Mouse (Mus musculus) G1E (cell line): Measurements from ENCODE around the gene Nudt7. TPM values are rescaled to one million over a fixed set of nuclear protein-coding genes. Genes with fewer than 3 reads are reported as not detected.

Experiments
- ATAC-seq: 2 replicates; pipeline ENCODE4 v1.8.0; 2016; ENCODE audit warnings: mild to moderate bottlenecking; ENCODE audit not compliant: insufficient number of reproducible peaks, poor library complexity, low FRiP score, severe bottlenecking; ENCODE audit errors: extremely low read depth
- DNase-seq: peaks from one replicate; pipeline ENCODE4 v3.0.0; 2012; ENCODE audit warnings: low spot score
- H3K27me3 ChIP-seq: 2 replicates; pipeline ENCODE4 v1.6.1; 2012; ENCODE audit warnings: mild to moderate bottlenecking, low read length, inconsistent platforms; ENCODE audit not compliant: insufficient read depth
- H3K36me3 ChIP-seq: replicated peaks from 2 replicates; pipeline ENCODE3; 2012; ENCODE audit warnings: mild to moderate bottlenecking, inconsistent platforms
- H3K4me1 ChIP-seq: 2 replicates; pipeline ENCODE4 v1.6.1; 2012; ENCODE audit warnings: low read depth, low read length, inconsistent platforms, mixed read lengths; ENCODE audit not compliant: insufficient read depth
- H3K4me3 ChIP-seq: 2 replicates; pipeline ENCODE4 v1.5.1; 2012; ENCODE audit warnings: low read depth, mild to moderate bottlenecking, inconsistent platforms, low read length, moderate library complexity, mixed read lengths
- H3K9me3 ChIP-seq: replicated peaks from 2 replicates; pipeline ENCODE4 v1.6.1; 2012; ENCODE audit warnings: inconsistent platforms
- CTCF ChIP-seq: IDR thresholded peaks from 2 replicates; pipeline ENCODE4 v1.5.1; 2012; ENCODE audit warnings: low read depth, low read length, inconsistent platforms, mixed read lengths
- GATA1 ChIP-seq: IDR thresholded peaks from 2 replicates; pipeline ENCODE4 v1.6.1; 2012; ENCODE audit warnings: borderline replicate concordance, low read length, inconsistent platforms, mixed read lengths
- GATA2 ChIP-seq: IDR thresholded peaks from 2 replicates; pipeline ENCODE4 v1.6.1; 2012; ENCODE audit warnings: low read depth, low read length, inconsistent platforms, borderline replicate concordance
- POLR2AphosphoS5 ChIP-seq: IDR thresholded peaks from 2 replicates; pipeline ENCODE4 v1.6.1; 2012; ENCODE audit warnings: low read depth, low read length, inconsistent platforms; ENCODE audit not compliant: insufficient replicate concordance
- TAL1 ChIP-seq: conservative IDR thresholded peaks from 2 replicates; pipeline ENCODE4 v1.6.1; 2012; ENCODE audit warnings: low read depth, low read length, inconsistent platforms, mixed read lengths
- polyA plus RNA-seq: library from polyadenylated mRNA; stranded (reverse); fragments of >175 nt; gene quantifications from 2 replicates; pipeline ENCODE4 v1.2.3, GENCODE M21; 2012
- total RNA-seq, 2 experiments: library from RNA; stranded (forward) in 1 of 2; stranded (reverse) in 1 of 2; fragments of 200-1000 nt in 1 of 2; fragments of >200 nt in 1 of 2; fragmentation: Nextera tagmentation in 1 of 2; gene quantifications; 2 replicates each; pipeline ENCODE4 v1.2.3; 2014 to 2017

Gene Nudt7
- total and polyA plus RNA-seq, 3 experiments, result 0.05 TPM; not detected in 2

DNA sequence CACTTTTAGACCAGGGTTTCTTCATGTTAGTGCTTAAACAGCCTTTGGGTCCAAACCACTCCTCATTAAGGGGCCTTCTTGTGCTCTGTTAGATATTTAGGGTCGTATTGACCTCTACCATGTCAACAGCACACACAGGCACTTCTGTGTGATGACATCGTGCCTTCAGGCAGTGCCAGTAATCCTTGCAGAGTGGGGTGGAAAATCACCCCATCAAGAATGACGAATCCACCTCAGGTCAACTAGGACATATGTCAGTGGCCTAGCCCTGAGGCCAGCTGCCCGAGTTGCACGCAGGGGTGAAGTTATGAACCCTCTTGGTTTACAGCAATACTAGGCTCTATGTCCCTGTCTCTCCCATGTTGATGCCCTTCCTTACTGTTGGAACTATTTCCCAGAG, 3.8 kb downstream of the Nudt7 start:
- Histone ChIP-seq H3K9me3 (peaks cover 54% of the 10 kb centered on the region), H3K27me3 (no peaks in the 10 kb centered on the region), H3K4me1 (no peaks in the 10 kb centered on the region), H3K36me3 (no peaks in the 10 kb centered on the region), H3K4me3 (no peak overlapping the region)
- ATAC-seq (no peak), DNase-seq (no peak)
- TF ChIP-seq POLR2AphosphoS5 (no peak), GATA1 (no peak), TAL1 (no peak), GATA2 (no peak), CTCF (no peak)

DNA sequence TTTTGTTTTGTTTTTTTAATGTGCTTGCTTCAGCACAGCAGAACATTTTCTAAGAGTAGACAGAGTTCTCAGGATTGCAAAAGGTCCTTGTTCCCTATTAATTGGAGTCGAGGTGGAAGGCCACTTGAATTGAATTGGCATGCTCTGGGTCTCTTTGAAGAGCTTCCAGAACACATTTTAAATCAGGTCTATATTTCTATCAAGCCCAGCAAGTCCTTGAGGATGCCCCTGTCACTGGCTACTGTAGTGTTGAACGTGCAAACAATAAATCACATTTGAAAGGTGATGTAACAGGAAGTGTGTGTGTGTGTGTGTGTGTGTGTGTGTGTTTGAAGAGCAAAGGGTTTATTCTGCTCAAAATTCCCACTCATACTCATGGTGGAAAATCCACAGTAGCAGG, 7.1 kb downstream of the Nudt7 start:
- no peak for TF ChIP-seq GATA2
- no peak for TF ChIP-seq POLR2AphosphoS5
- TF ChIP-seq GATA1, result no peak
- no peak for TF ChIP-seq TAL1
- ATAC-seq (no peak), DNase-seq (no peak)
- Histone ChIP-seq H3K9me3 (peaks cover 48% of the 10 kb centered on the region), H3K27me3 (no peaks in the 10 kb centered on the region), H3K4me1 (no peaks in the 10 kb centered on the region), H3K4me3 (no peak overlapping the region), H3K36me3 (no peaks in the 10 kb centered on the region)

GRCm38 (mm10) chr8:114142199-114142598, 8.8 kb downstream of the Nudt7 start:
- no peak for DNase-seq
- Histone ChIP-seq H3K4me1 (no peaks in the 10 kb centered on the region), H3K36me3 (no peaks in the 10 kb centered on the region), H3K9me3 (peaks cover 42% of the 10 kb centered on the region), H3K4me3 (no peak overlapping the region), H3K27me3 (no peaks in the 10 kb centered on the region)
- no peak for TF ChIP-seq CTCF
- TF ChIP-seq POLR2AphosphoS5, result no peak
- TF ChIP-seq GATA2, result no peak
- TF ChIP-seq TAL1, result no peak
- TF ChIP-seq GATA1, result no peak
- no peak for ATAC-seq

DNA sequence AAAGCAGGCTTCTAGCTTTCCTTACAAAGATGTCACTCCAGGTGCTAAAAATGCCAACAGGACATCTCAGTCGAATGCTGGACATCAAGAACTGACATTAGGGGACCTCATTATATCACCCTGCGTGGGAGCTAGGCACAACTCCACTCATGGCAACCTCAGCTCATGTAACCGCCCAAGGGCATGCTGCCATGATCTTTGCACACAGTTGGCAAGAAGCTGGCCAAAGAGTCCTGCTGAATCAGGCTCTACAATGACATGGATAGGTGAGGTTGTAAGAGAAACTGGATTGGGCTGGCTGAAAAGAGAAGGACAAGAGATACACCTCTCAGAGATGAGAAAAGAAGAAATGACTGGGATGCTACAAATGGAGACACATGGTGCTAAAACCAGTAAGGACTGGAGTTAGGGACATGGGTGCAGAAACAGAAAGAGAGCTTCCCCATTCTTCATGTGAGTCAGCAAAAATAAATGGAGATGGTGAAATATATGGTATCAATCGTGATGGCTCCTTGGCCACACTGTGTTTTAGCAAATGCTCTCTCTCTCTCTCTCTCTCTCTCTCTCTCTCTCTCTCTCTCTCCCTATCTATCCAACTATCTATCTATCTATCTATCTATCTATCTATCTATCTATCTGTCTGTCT, 10.4 kb downstream of the Nudt7 start:
- ATAC-seq (no peak), DNase-seq (no peak)
- no peaks in the 10 kb centered on the region for H3K4me1 ChIP-seq
- TF ChIP-seq TAL1, result no peak
- TF ChIP-seq GATA1, result no peak
- TF ChIP-seq CTCF, result no peak
- no peak for TF ChIP-seq GATA2
- TF ChIP-seq POLR2AphosphoS5, result no peak
- H3K4me3 ChIP-seq, result no peak overlapping the region
- H3K27me3 ChIP-seq, result no peaks in the 10 kb centered on the region
- H3K36me3 ChIP-seq, result no peaks in the 10 kb centered on the region
- peaks cover 39% of the 10 kb centered on the region for H3K9me3 ChIP-seq

- ATAC-seq (no peak), DNase-seq (no peak)
- Histone ChIP-seq H3K27me3 (no peaks in the 10 kb centered on the region), H3K9me3 (peaks cover 51% of the 10 kb centered on the region), H3K4me3 (no peak overlapping the region), H3K36me3 (no peaks in the 10 kb centered on the region), H3K4me1 (no peaks in the 10 kb centered on the region)
- no peak for TF ChIP-seq GATA2
- TF ChIP-seq POLR2AphosphoS5, result no peak
- no peak for TF ChIP-seq TAL1
- no peak for TF ChIP-seq GATA1
- TF ChIP-seq CTCF, result no peak
These were observed 20.1 kb downstream of the Nudt7 start for GRCm38 (mm10) chr8:114153311-114154045.

GRCm38 (mm10) chr8:114158586-114158985, 25.2 kb downstream of the Nudt7 start:
- Histone ChIP-seq H3K9me3 (peaks cover 41% of the 10 kb centered on the region), H3K36me3 (no peaks in the 10 kb centered on the region), H3K4me1 (no peaks in the 10 kb centered on the region), H3K27me3 (no peaks in the 10 kb centered on the region), H3K4me3 (no peak overlapping the region)
- TF ChIP-seq GATA1 (no peak), POLR2AphosphoS5 (no peak), GATA2 (no peak), TAL1 (no peak), CTCF (no peak)
- DNase-seq (no peak), ATAC-seq (no peak)

DNA sequence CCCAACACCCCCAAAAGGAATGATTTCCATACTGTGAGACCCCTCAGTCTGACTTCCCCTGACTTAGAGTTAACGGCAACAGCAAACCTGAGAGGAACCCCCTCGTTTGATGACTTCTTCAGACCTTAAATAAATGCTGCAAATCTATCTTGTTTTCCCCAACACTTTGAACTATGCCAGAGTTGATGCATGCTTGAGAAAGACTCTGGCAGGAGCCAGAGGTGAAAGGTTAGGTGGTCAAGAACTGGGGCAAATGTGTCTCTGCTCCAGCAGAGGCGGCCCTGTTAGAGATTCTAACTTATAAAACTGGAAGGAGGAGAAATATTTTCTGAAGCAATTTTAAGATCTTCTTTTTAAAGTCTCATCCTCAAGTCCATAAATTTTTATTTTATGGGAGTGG, 26.3 kb downstream of the Nudt7 start:
- ATAC-seq (no peak), DNase-seq (no peak)
- Histone ChIP-seq H3K4me3 (no peak overlapping the region), H3K9me3 (peaks cover 36% of the 10 kb centered on the region), H3K4me1 (no peaks in the 10 kb centered on the region), H3K27me3 (no peaks in the 10 kb centered on the region), H3K36me3 (no peaks in the 10 kb centered on the region)
- TF ChIP-seq TAL1, result no peak
- TF ChIP-seq GATA1, result no peak
- TF ChIP-seq CTCF, result no peak
- no peak for TF ChIP-seq GATA2
- TF ChIP-seq POLR2AphosphoS5, result no peak
